Mouse (Mus musculus) limb, embryonic 12.5 days (tissue): ENCODE results near the gene Tgfbr2. TPM values are rescaled to one million over a fixed set of nuclear protein-coding genes. Genes with fewer than 3 reads are reported as not detected.
"Not testable (repeated sequence)": the region's sequence is repeated elsewhere in the genome, so short reads cannot be mapped to it uniquely, and the experiment has no call there.

Experiments
- ATAC-seq: fragments of 200-750 bp; cut with Nextera tagmentation; 2 replicates; pipeline ENCODE4 v1.8.0; 2017; ENCODE audit warnings: low read depth, moderate TSS enrichment; ENCODE audit not compliant: insufficient number of reproducible peaks, insufficient read depth, low FRiP score, low TSS enrichment
- H3K27ac ChIP-seq: fragments of 300-500 bp; sonication (generic); 2 replicates; pipeline ENCODE4 v1.5.1; 2016; ENCODE audit warnings: mild to moderate bottlenecking, moderate library complexity
- H3K27me3 ChIP-seq: fragments of 300-500 bp; sonication (generic); 2 replicates; pipeline ENCODE4 v1.6.1; 2016; ENCODE audit warnings: mild to moderate bottlenecking, moderate library complexity
- H3K36me3 ChIP-seq: fragments of 300-500 bp; sonication (generic); 2 replicates; pipeline ENCODE4 v1.6.1; 2016; ENCODE audit warnings: mild to moderate bottlenecking, moderate library complexity
- H3K4me1 ChIP-seq: fragments of 300-500 bp; sonication (generic); replicated peaks from 2 replicates; pipeline ENCODE4 v1.6.1; 2016
- H3K4me2 ChIP-seq: fragments of 300-500 bp; sonication (generic); 2 replicates; pipeline ENCODE4 v1.6.1; 2016; ENCODE audit warnings: mild to moderate bottlenecking, moderate library complexity
- H3K4me3 ChIP-seq: fragments of 300-500 bp; sonication (generic); replicated peaks from 2 replicates; pipeline ENCODE4 v1.5.1; 2016; ENCODE audit warnings: mild to moderate bottlenecking
- H3K9ac ChIP-seq: fragments of 300-500 bp; sonication (generic); replicated peaks from 2 replicates; pipeline ENCODE4 v1.6.1; 2016; ENCODE audit warnings: mild to moderate bottlenecking, moderate library complexity
- H3K9me3 ChIP-seq: fragments of 300-500 bp; sonication (generic); 2 replicates; pipeline ENCODE4 v1.6.1; 2016; ENCODE audit warnings: mild to moderate bottlenecking, moderate library complexity
- WGBS: fragments of 180-500 bp; shearing (Covaris S2); methylation state at CpG from one replicate; pipeline ENCODE4 v1.1.7; 2016; 5-methylcytosine and 5-hydroxymethylcytosine counted together
- polyA plus RNA-seq: library from polyadenylated mRNA; unstranded; fragments of >200 nt; fragmentation: Nextera tagmentation; extraction: Ambion mirVana; gene quantifications from 2 replicates; pipeline ENCODE4 v1.2.1, GENCODE M21; 2016

The Tgfbr2 gene
- polyA plus RNA-seq, 1 experiment from 2014 or later, result 25.3 TPM

DNA sequence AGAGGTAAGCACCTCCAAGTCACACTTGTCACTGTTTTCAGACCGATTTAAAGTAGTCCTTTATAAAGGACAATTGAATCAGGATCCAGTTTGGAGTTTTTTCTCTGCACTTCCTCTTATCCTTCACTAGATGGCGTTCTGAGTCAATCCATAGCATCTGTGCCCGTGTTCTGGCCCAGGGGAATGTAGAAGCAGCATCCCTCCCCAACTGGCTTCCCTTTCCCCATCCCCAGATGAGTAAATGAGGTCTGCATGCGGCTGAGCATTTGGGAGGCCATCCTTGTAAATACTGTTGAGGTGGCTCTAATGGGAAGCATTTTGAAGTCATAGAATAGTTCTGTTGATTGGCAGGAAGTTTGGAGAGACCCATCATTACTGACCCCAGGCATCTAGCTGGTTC is 114.5 kb downstream of the Tgfbr2 start:
- 16% methylated on average over 4 of the region's 4 CpGs for WGBS
- ATAC-seq, result no peak
- H3K9ac ChIP-seq, result no peak overlapping the region

DNA sequence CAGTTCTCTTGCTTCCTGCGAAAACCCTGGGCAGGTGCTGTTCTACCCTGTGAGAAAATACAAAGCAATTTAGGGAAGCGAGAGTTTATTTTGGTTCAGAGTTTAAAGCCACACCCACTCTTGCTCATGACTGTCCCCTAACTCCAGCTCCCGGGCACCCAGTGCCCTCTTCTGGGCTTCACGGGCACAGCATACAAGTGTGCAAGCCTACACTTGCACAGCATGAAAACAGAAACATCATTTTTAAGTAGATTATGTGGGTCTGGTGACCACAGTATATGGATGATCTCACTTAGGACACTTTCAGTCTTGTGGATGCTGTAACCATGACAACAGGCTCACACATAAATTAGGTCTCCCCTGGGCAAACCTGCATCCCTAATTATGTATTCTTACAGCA is 116.0 kb downstream of the Tgfbr2 start:
- Histone ChIP-seq H3K27me3 (no peaks in the 10 kb centered on the region), H3K9ac (no peak overlapping the region), H3K4me2 (no peak overlapping the region), H3K36me3 (no peaks in the 10 kb centered on the region), H3K4me1 (no peaks in the 10 kb centered on the region), H3K27ac (no peak overlapping the region), H3K4me3 (no peak overlapping the region), H3K9me3 (peaks cover 4% of the 10 kb centered on the region; the same call in 1 of the 2 replicates)
- 56% methylated on average over 4 of the region's 4 CpGs for WGBS
- ATAC-seq, result no peak

More for the DNA sequence above, 114.5 kb downstream of the Tgfbr2 start:
- Histone ChIP-seq H3K4me2 (no peak overlapping the region), H3K36me3 (no peaks in the 10 kb centered on the region), H3K27ac (no peak overlapping the region), H3K4me1 (no peaks in the 10 kb centered on the region), H3K27me3 (no peaks in the 10 kb centered on the region), H3K4me3 (no peak overlapping the region), H3K9me3 (peaks cover 4% of the 10 kb centered on the region; the same call in 1 of the 2 replicates)

DNA sequence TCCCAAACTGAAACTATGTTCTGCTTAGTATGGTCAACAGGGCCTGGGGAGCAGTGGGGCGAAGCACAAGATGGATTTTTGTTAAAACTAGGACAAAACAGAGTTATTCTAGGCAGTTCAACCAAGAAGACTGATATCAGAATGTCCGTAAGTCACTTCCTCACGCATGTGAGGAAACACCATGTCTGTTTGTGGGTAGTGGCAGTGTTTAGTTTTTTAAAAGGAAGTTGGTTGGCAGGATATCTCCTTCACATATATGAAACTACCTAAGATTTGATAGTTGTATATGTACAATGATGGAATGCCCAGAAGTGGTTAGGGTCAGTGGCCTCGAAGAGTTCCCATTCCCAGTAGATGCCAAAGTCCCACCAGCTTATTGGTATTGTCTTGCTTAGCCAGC is 116.7 kb downstream of the Tgfbr2 start:
- WGBS, result 90% methylated on average over 4 of the region's 4 CpGs
- no peak overlapping the region for H3K4me2 ChIP-seq
- H3K9ac ChIP-seq, result no peak overlapping the region
- H3K4me3 ChIP-seq, result no peak overlapping the region
- H3K36me3 ChIP-seq, result no peaks in the 10 kb centered on the region
- ATAC-seq, result no peak
- H3K4me1 ChIP-seq, result no peaks in the 10 kb centered on the region
- no peak overlapping the region for H3K27ac ChIP-seq
- no peaks in the 10 kb centered on the region for H3K27me3 ChIP-seq
- peaks cover 4% of the 10 kb centered on the region; the same call in 1 of the 2 replicates for H3K9me3 ChIP-seq

DNA sequence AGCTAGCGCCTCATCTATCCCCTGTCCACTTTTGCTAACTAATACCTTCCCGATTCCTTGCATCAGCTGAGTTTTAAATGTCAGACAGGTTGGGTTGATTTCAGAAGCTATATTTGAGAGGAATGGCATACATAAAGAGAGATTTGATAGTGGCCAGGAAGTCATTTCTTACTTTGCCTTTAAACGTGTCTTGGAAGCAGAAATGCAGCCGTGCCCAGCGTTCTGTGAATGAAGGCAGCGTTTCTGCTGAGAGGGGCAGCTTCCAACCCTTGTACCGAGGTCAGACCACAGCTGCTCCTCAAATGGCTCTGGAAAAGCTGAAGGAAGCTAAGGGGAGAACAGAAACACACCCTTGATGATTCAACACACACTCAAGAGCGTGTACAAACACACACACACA is 121.2 kb downstream of the Tgfbr2 start:
- no peak for ATAC-seq
- Histone ChIP-seq H3K27me3 (no peaks in the 10 kb centered on the region), H3K4me3 (no peak overlapping the region), H3K36me3 (no peaks in the 10 kb centered on the region), H3K4me2 (no peak overlapping the region), H3K9me3 (peaks cover 4% of the 10 kb centered on the region; the same call in 1 of the 2 replicates), H3K27ac (no peak overlapping the region), H3K9ac (no peak overlapping the region), H3K4me1 (no peaks in the 10 kb centered on the region)
- WGBS, result 68% methylated on average over 8 of the region's 8 CpGs

DNA sequence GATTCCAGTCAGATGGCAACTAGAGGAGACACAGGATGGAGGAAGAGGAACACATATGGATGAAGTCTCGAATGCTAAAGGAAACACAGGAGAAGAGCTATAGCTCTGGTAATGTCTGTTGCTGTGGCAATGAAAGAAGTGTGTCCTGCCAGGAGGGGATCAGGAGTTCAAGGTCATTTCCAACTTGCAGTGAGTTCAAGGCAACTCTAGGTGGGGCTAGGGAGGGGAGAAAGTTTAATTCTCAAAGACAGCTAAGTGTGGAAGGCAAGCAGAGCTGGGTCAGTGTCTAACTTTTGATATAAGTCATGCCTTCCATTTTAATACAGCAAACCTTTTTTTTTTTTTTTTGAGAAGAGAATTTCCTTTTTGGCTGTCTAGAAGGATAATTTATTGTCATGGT is 125.2 kb downstream of the Tgfbr2 start:
- Histone ChIP-seq H3K4me3 (no peak overlapping the region), H3K4me1 (no peaks in the 10 kb centered on the region), H3K9me3 (no peaks in the 10 kb centered on the region), H3K4me2 (no peak overlapping the region), H3K9ac (no peak overlapping the region), H3K27me3 (no peaks in the 10 kb centered on the region), H3K36me3 (no peaks in the 10 kb centered on the region), H3K27ac (no peak overlapping the region)
- no peak for ATAC-seq
- 84% methylated on average over 1 of the region's 1 CpGs for WGBS

DNA sequence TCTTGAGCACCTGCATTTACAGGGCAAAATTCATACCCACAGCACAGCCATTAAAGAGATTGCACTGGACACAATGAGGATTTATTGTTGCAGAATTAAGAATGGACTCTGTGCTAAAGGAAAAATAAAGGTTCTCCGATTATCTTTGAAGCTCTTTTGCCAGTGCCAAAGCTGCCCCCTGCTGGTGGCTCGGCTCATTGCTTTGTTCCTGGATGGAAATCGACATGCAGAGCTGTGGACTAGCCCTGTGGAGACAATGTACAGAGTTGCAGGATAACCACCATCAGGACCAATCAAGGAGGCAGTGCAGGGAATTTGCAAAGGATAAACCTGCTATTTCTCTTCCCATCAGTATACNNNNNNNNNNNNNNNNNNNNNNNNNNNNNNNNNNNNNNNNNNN is 133.4 kb downstream of the Tgfbr2 start:
- Histone ChIP-seq H3K9me3 (no peaks in the 10 kb centered on the region), H3K27ac (no peak overlapping the region), H3K4me3 (no peak overlapping the region), H3K4me1 (no peaks in the 10 kb centered on the region), H3K4me2 (no peak overlapping the region), H3K9ac (no peak overlapping the region), H3K27me3 (no peaks in the 10 kb centered on the region), H3K36me3 (no peaks in the 10 kb centered on the region)
- 15% methylated on average over 3 of the region's 3 CpGs for WGBS
- ATAC-seq, result no peak

DNA sequence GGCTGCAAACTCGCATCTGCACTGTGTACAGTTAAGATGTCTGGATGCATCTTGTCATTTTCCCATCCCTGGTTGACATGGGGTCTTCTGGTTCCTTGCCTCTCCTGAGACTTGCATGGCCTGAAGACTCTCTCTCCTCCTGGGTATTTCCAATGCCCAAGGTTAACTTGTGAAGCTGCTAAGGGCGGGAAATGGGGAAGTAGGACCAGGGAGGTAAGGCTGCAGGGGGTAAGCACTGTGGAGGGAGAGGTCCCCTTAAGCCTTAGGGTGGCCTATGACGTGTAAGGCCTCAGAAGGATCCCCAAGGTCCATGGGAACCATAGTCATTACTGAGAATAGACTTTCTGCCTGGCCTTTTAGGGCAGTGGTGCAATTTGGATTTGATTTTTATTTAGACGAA is 133.8 kb downstream of the Tgfbr2 start:
- H3K4me2 ChIP-seq, result no peak overlapping the region
- H3K27ac ChIP-seq, result no peak overlapping the region
- WGBS, result 74% methylated on average over 4 of the region's 4 CpGs
- H3K4me3 ChIP-seq, result no peak overlapping the region
- H3K36me3 ChIP-seq, result no peaks in the 10 kb centered on the region
- H3K9me3 ChIP-seq, result no peaks in the 10 kb centered on the region
- no peak for ATAC-seq
- H3K27me3 ChIP-seq, result no peaks in the 10 kb centered on the region
- no peaks in the 10 kb centered on the region for H3K4me1 ChIP-seq
- no peak overlapping the region for H3K9ac ChIP-seq

DNA sequence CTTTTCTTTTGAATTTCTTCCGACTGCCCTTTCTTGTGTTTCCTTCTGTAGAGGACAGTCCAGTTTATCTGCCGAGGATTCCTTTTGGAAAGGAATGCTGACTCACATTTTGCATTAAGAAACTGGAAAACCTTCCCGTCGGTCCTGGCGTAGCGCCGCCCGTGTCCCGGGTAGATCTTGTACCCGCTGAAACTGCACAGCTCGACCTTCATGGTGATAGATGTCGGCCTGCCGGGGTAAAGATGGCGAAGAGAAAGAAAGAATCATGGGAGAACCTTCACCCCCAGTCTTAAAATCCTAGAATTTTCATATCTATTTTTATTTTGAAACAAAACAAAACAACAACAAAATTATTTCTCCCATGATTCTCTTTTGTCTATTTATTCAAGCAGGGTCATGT is 134.3 kb downstream of the Tgfbr2 start:
- not testable (repeated sequence) for H3K27me3 ChIP-seq, H3K36me3 ChIP-seq, H3K9ac ChIP-seq, H3K4me1 ChIP-seq, H3K9me3 ChIP-seq, ATAC-seq, H3K4me3 ChIP-seq, H3K27ac ChIP-seq, H3K4me2 ChIP-seq
- WGBS, result 94% methylated on average over 14 of the region's 14 CpGs

DNA sequence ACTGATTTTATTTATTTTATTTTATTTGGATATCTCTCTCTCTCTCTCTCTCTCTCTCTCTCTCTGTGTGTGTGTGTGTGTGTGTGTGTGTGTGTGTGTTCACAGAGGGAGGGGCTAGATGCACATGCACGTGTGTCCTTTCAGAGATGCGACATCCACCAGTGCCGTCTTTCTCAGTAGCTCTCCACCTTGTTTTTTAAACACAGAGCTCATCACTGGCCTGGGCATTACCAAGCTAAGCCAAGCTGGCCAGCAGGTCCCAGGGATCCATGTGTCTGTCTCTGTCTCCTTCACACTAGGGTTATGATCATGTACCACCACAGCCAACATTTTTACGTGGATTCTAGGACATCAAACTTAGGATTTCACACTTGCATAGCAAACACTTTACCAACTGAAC is 135.2 kb downstream of the Tgfbr2 start:
- Histone ChIP-seq H3K9ac (no peak overlapping the region), H3K4me2 (no peak overlapping the region), H3K4me3 (no peak overlapping the region), H3K27ac (no peak overlapping the region), H3K9me3 (no peaks in the 10 kb centered on the region), H3K27me3 (no peaks in the 10 kb centered on the region), H3K4me1 (no peaks in the 10 kb centered on the region), H3K36me3 (no peaks in the 10 kb centered on the region)
- WGBS, result 92% methylated on average over 4 of the region's 4 CpGs
- ATAC-seq, result no peak

DNA sequence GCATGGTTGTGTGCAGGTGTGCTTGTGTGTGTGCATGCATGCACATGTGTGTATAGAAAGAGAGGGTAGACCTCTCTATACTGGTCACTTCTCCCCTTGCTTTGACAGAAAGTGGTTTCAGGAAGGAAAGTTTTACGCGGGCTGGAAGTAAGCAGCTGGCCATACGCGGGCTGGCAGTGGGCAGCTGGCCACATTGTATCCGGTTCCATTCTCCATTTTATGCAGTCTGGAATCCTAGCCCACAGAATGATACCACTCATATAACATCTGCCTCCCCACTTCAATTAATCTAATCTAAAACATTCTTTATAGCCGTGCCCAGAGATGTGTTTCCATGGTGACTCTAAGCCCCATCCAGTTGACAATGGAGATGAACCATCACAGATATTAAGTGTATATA is 136.9 kb downstream of the Tgfbr2 start:
- WGBS, result 85% methylated on average over 6 of the region's 6 CpGs
- H3K4me1 ChIP-seq, result no peaks in the 10 kb centered on the region

More for the DNA sequence above, 136.9 kb downstream of the Tgfbr2 start:
- H3K4me3 ChIP-seq, result no peak overlapping the region
- no peaks in the 10 kb centered on the region for H3K27me3 ChIP-seq
- no peak for ATAC-seq
- no peak overlapping the region for H3K9ac ChIP-seq
- no peaks in the 10 kb centered on the region for H3K9me3 ChIP-seq
- no peaks in the 10 kb centered on the region for H3K36me3 ChIP-seq
- H3K4me2 ChIP-seq, result no peak overlapping the region
- no peak overlapping the region for H3K27ac ChIP-seq
